8 mouse cellular contexts compared by ENCODE assay signal in the genomic region with DNA sequence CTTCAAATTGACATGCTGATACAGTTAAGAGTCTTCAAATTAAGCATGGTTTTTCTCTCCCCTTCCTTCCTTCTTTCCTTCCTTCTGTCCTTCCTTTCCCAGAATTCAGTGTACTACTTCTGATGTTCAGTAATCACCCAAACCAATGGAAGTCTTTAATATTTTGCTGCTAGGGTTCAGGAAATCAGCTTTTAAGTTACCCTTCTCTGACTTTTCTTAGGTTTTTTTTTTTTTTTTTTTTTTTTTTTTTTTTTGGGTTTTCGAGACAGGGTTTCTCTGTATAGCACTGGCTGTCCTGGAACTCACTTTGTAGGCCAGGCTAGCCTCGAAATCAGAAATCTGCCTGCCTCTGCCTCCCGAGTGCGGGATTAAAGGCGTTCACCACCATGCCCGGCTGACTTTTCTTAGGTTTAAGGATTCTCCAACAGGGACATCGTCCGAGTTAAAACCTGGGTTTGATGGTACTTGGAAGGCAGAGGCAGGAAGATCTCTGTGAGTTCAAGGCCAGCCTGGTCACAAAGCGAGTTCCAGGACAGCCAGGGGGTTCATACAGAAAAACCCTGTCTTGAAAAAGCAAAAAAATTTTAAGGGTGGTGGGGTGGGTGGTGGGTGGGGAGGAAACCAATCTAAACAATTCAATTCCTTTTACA. TPM values are rescaled to one million over a fixed set of nuclear protein-coding genes. Genes with fewer than 3 reads are reported as not detected.
DNase-seq lines count a peak whose midpoint lies in the region; ATAC-seq and TF ChIP-seq lines count a peak whose summit lies in the region.

No protein-coding gene starts in this region.

- no peak for DNase-seq in kidney, adult 11 months
- DNase-seq in hindbrain, embryonic 10.5 days (ENCODE audit: low spot score), result peak; percentile 4
- DNase-seq in gastrocnemius, adult 8-10 months (ENCODE audit: low spot score in 2 of 2), result no peak
- no peak for DNase-seq in adrenal gland, adult 18-20 months (ENCODE audit: low spot score in 2 of 2)
- no peak for DNase-seq in right cerebral cortex, postnatal 14 days

- no peaks in the 10 kb centered on the region for H3K9me3 ChIP-seq in kidney, embryonic 15.5 days (replicated peaks)
- no peaks in the 10 kb centered on the region for H3K9me3 ChIP-seq in hindbrain, embryonic 10.5 days
- H3K9me3 ChIP-seq in midbrain, embryonic 13.5 days, result no peaks in the 10 kb centered on the region

- peaks cover 28% of the 10 kb centered on the region for H3K4me1 ChIP-seq in kidney, embryonic 15.5 days
- peaks cover 3% of the 10 kb centered on the region; the same call in 1 of the 2 replicates for H3K4me1 ChIP-seq in cortical plate, adult 2 months (ENCODE audit: control insufficient read depth, insufficient read depth, low read length)
- peaks cover 23% of the 10 kb centered on the region for H3K4me1 ChIP-seq in hindbrain, embryonic 10.5 days (replicated peaks)
- peaks cover 32% of the 10 kb centered on the region for H3K4me1 ChIP-seq in midbrain, embryonic 13.5 days (replicated peaks)

- TF ChIP-seq POLR2A in cortical plate, adult 2 months (IDR thresholded peaks at IDR 0.05; ENCODE audit: extremely low read depth, insufficient read depth, low read length), result no peak

- peak overlapping the region; percentile 96 for H3K4me3 ChIP-seq in kidney, embryonic 15.5 days (replicated peaks)
- peak overlapping the region; percentile 92; the same call in 1 of the 2 replicates for H3K4me3 ChIP-seq in cortical plate, adult 2 months (ENCODE audit: insufficient read depth, low read length)
- peak overlapping the region; percentile 97 for H3K4me3 ChIP-seq in hindbrain, embryonic 10.5 days
- peak overlapping the region; percentile 98 for H3K4me3 ChIP-seq in midbrain, embryonic 13.5 days (replicated peaks)

- H3K27me3 ChIP-seq in kidney, embryonic 15.5 days, result no peaks in the 10 kb centered on the region
- no peaks in the 10 kb centered on the region for H3K27me3 ChIP-seq in hindbrain, embryonic 10.5 days (ENCODE audit: insufficient read depth, poor library complexity, severe bottlenecking)
- H3K27me3 ChIP-seq in midbrain, embryonic 13.5 days, result peaks cover 3% of the 10 kb centered on the region; the same call in 1 of the 2 replicates

- no peak for ATAC-seq in kidney, embryonic 15.5 days (replicated peaks; ENCODE audit: low FRiP score)
- no peak for ATAC-seq in midbrain, embryonic 13.5 days

- peak overlapping the region; percentile 85 for H3K4me2 ChIP-seq in kidney, embryonic 15.5 days
- H3K4me2 ChIP-seq in midbrain, embryonic 13.5 days (replicated peaks), result peak overlapping the region; percentile 99

- WGBS in kidney, embryonic 15.5 days, result 92% methylated on average over 8 of the region's 9 CpGs
- WGBS in hindbrain, embryonic 10.5 days, result 93% methylated on average over 9 of the region's 9 CpGs
- 93% methylated on average over 8 of the region's 9 CpGs for WGBS in midbrain, embryonic 13.5 days

- TF ChIP-seq CTCF in cortical plate, adult 2 months (IDR thresholded peaks at IDR 0.05; ENCODE audit: extremely low read depth, insufficient read depth, low read length), result no peak

- 0 out of 2 replicates have a peak overlapping the region, but pooled peaks have one; percentile 4 for H3K9ac ChIP-seq in kidney, embryonic 15.5 days
- no peak overlapping the region for H3K9ac ChIP-seq in midbrain, embryonic 13.5 days (replicated peaks)

- H3K36me3 ChIP-seq in kidney, embryonic 15.5 days, result peaks cover 3% of the 10 kb centered on the region; the same call in 1 of the 2 replicates
- H3K36me3 ChIP-seq in hindbrain, embryonic 10.5 days, result peaks cover 16% of the 10 kb centered on the region
- peaks cover 6% of the 10 kb centered on the region; the same call in 1 of the 2 replicates for H3K36me3 ChIP-seq in midbrain, embryonic 13.5 days

- H3K27ac ChIP-seq in kidney, embryonic 15.5 days, result 0 out of 2 replicates have a peak overlapping the region, but pooled peaks have one; percentile 18
- H3K27ac ChIP-seq in cortical plate, adult 2 months (ENCODE audit: insufficient read depth, low read length), result no peak overlapping the region
- peak overlapping the region; percentile 95 for H3K27ac ChIP-seq in hindbrain, embryonic 10.5 days
- no peak overlapping the region for H3K27ac ChIP-seq in midbrain, embryonic 13.5 days

RNA-seq across cellular contexts. Expression of gene Ylpm1, which starts 0.9 kb away (rescaled TPM):
- 29.8 and 29.9 TPM in 2 replicates for polyA plus RNA-seq in kidney, embryonic 15.5 days (2015; fragmentation: Nextera tagmentation; extraction: Ambion mirVana)
- 64.0 and 69.9 TPM in 2 replicates for polyA plus RNA-seq in cortical plate, adult 2 months (2012; rRNA removed)
- 31.9 and 34.8 TPM in 2 replicates for polyA plus RNA-seq in hindbrain, embryonic 10.5 days (2016; fragmentation: Nextera tagmentation; extraction: Ambion mirVana)
- polyA plus RNA-seq in midbrain, embryonic 13.5 days (2015; fragmentation: Nextera tagmentation; extraction: Ambion mirVana), result 40.2 and 41.7 TPM in 2 replicates
- 10 to 100 TPM; 11.2 to 17.5 (median 15.3) TPM for total RNA-seq in gastrocnemius, adult 8-10 months (2022)
- 10 to 100 TPM; 39.4 to 46.1 TPM for total RNA-seq in adrenal gland, adult 18-20 months (2021)

RNA-seq across cellular contexts. Expression of gene Arel1, which starts 24.5 kb away (rescaled TPM):
- polyA plus RNA-seq in kidney, embryonic 15.5 days (2015; fragmentation: Nextera tagmentation; extraction: Ambion mirVana), result 11.7 and 13.7 TPM in 2 replicates
- 66.9 and 70.4 TPM in 2 replicates for polyA plus RNA-seq in cortical plate, adult 2 months (2012; rRNA removed)
- polyA plus RNA-seq in hindbrain, embryonic 10.5 days (2016; fragmentation: Nextera tagmentation; extraction: Ambion mirVana), result 18.5 and 21.5 TPM in 2 replicates
- 27.8 and 32.9 TPM in 2 replicates for polyA plus RNA-seq in midbrain, embryonic 13.5 days (2015; fragmentation: Nextera tagmentation; extraction: Ambion mirVana)
- 10 to 100 TPM; 27.0 to 28.3 (median 27.9) TPM for total RNA-seq in gastrocnemius, adult 8-10 months (2022)
- 10 to 100 TPM; 32.0 to 33.0 TPM for total RNA-seq in adrenal gland, adult 18-20 months (2021)

RNA-seq across cellular contexts. Expression of gene Fcf1, which starts 24.5 kb away (rescaled TPM):
- 137 and 162 TPM in 2 replicates for polyA plus RNA-seq in kidney, embryonic 15.5 days (2015; fragmentation: Nextera tagmentation; extraction: Ambion mirVana)
- polyA plus RNA-seq in cortical plate, adult 2 months (2012; rRNA removed), result 71.3 and 74.5 TPM in 2 replicates
- polyA plus RNA-seq in hindbrain, embryonic 10.5 days (2016; fragmentation: Nextera tagmentation; extraction: Ambion mirVana), result 174 and 178 TPM in 2 replicates
- 128 and 130 TPM in 2 replicates for polyA plus RNA-seq in midbrain, embryonic 13.5 days (2015; fragmentation: Nextera tagmentation; extraction: Ambion mirVana)
- 10 to 100 TPM; 26.7 to 29.8 (median 28.0) TPM for total RNA-seq in gastrocnemius, adult 8-10 months (2022)
- total RNA-seq in adrenal gland, adult 18-20 months (2021), result 10 to 100 TPM; 83.5 to 86.1 TPM

Comparison
In these comparisons a context has a peak if more than half of its experiments do, and no peak if none do; other contexts are left out.
1. H3K27ac ChIP-seq: peak in kidney, embryonic 15.5 days (single experiment) and hindbrain, embryonic 10.5 days (single experiment); none in cortical plate, adult 2 months (single experiment) and midbrain, embryonic 13.5 days (single experiment).
2. Peak in every context shown above with its lines, with median percentiles within 50 percentile points of each other: H3K4me3 ChIP-seq.